19 mouse cellular contexts compared by ENCODE assay signal in the genomic region with DNA sequence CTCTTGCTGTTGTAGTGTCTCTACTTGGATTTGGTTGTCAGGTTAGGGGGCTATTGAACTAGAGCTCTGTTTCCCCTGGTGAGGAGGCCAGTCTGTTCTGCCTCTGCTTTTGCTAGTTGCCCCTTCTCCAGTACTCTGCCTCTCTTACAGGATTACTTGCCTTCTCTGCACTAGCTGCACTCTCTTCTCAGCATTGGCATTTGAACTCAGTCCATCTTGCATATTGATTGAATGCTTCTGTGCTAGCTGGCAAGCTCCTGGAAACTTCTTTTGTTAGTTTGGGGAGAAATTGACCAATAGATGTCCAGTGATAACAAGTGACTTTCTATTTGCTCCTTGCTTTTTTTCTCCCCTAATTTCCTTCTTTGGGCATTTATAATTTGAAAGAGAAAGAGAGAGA.
DNase-seq lines count a peak whose midpoint lies in the region; ATAC-seq and TF ChIP-seq lines count a peak whose summit lies in the region.
"Had no signal": no experiment of that assay in that cellular context is flagged by ENCODE, and none has a peak within 500 bp of the region (broad histone marks: within the 10 kb centered on the region; RNA-seq: fewer than 3 reads in every experiment).

No protein-coding gene starts in this region.

- no peak overlapping the region for H3K4me3 ChIP-seq in hindbrain, embryonic 14.5 days (replicated peaks; ENCODE audit: low read length)
- H3K4me3 ChIP-seq in hindbrain, embryonic 10.5 days: no peak overlapping the region
- H3K4me3 ChIP-seq in liver, adult 2 months (ENCODE audit: insufficient read depth, low read depth, low read length): no peak overlapping the region
- no peak overlapping the region for H3K4me3 ChIP-seq in liver, embryonic 12.5 days
- H3K4me3 ChIP-seq: embryonic facial prominence, embryonic 13.5 days; forebrain, embryonic 12.5 days; gastrocnemius, adult 2 months; heart, embryonic 12.5 days; intestine, embryonic 15.5 days had no signal

- no peak for TF ChIP-seq POLR2A in liver, adult 2 months (IDR thresholded peaks at IDR 0.05; ENCODE audit: extremely low read depth, insufficient read depth, low read length)

- no peak overlapping the region for H3K9ac ChIP-seq in hindbrain, embryonic 14.5 days
- no peak overlapping the region for H3K9ac ChIP-seq in liver, adult 2 months (ENCODE audit: low read depth, low read length)
- H3K9ac ChIP-seq in liver, embryonic 12.5 days: no peak overlapping the region
- H3K9ac ChIP-seq: embryonic facial prominence, embryonic 13.5 days; forebrain, embryonic 12.5 days; heart, embryonic 12.5 days; intestine, embryonic 15.5 days had no signal

- H3K79me2 ChIP-seq in liver, adult 2 months (ENCODE audit: control insufficient read depth, insufficient read depth, low read length): no peaks in the 10 kb centered on the region

- peak; percentile 31; the same call in 1 of the 2 replicates for ATAC-seq in hindbrain, embryonic 14.5 days (ENCODE audit: low FRiP score)
- no peak for ATAC-seq in liver, embryonic 12.5 days
- ATAC-seq: CD4-positive, CD25-positive, alpha-beta regulatory T cell, adult 4 months; intestine, embryonic 15.5 days had no signal

- H3K27me3 ChIP-seq in hindbrain, embryonic 14.5 days (ENCODE audit: control insufficient read depth, insufficient read depth, low read length): no peaks in the 10 kb centered on the region
- H3K27me3 ChIP-seq in hindbrain, embryonic 10.5 days (ENCODE audit: insufficient read depth, poor library complexity, severe bottlenecking): peaks cover 9% of the 10 kb centered on the region; the same call in 1 of the 2 replicates
- H3K27me3 ChIP-seq in liver, adult 2 months (ENCODE audit: control insufficient read depth, insufficient read depth, low read length): no peaks in the 10 kb centered on the region
- no peaks in the 10 kb centered on the region for H3K27me3 ChIP-seq in liver, embryonic 12.5 days (replicated peaks)
- H3K27me3 ChIP-seq: forebrain, embryonic 12.5 days; heart, embryonic 12.5 days; intestine, embryonic 15.5 days had no signal

- H3K36me3 ChIP-seq in hindbrain, embryonic 14.5 days (replicated peaks; ENCODE audit: control insufficient read depth, insufficient read depth): no peaks in the 10 kb centered on the region
- H3K36me3 ChIP-seq in hindbrain, embryonic 10.5 days: no peaks in the 10 kb centered on the region
- peaks cover 4% of the 10 kb centered on the region; the same call in 1 of the 2 replicates for H3K36me3 ChIP-seq in liver, adult 2 months (ENCODE audit: control insufficient read depth, insufficient read depth, low read length)
- no peaks in the 10 kb centered on the region for H3K36me3 ChIP-seq in liver, embryonic 12.5 days
- H3K36me3 ChIP-seq: embryonic facial prominence, embryonic 13.5 days; forebrain, embryonic 12.5 days; G1E; heart, embryonic 12.5 days; intestine, embryonic 15.5 days had no signal

- no peak overlapping the region for H3K4me2 ChIP-seq in hindbrain, embryonic 14.5 days (replicated peaks)
- H3K4me2 ChIP-seq in liver, embryonic 12.5 days: no peak overlapping the region
- H3K4me2 ChIP-seq: embryonic facial prominence, embryonic 13.5 days; forebrain, embryonic 12.5 days; heart, embryonic 12.5 days; intestine, embryonic 15.5 days had no signal

- H3K27ac ChIP-seq in hindbrain, embryonic 14.5 days: no peak overlapping the region
- H3K27ac ChIP-seq in hindbrain, embryonic 10.5 days: no peak overlapping the region
- H3K27ac ChIP-seq in liver, adult 2 months (replicated peaks; ENCODE audit: insufficient read depth, low read depth, low read length): no peak overlapping the region
- no peak overlapping the region for H3K27ac ChIP-seq in liver, embryonic 12.5 days
- H3K27ac ChIP-seq: embryonic facial prominence, embryonic 13.5 days; forebrain, embryonic 12.5 days; gastrocnemius, adult 2 months; intestine, embryonic 15.5 days had no signal

- peak; percentile 6 for DNase-seq in cerebellum, adult 9-10 months
- DNase-seq in cerebellum, postnatal 10 days: no peak
- no peak for DNase-seq in hindbrain, embryonic 14.5 days (ENCODE audit: low spot score)
- DNase-seq in hindbrain, embryonic 10.5 days (ENCODE audit: low spot score): no peak
- peak; percentile 70 for DNase-seq in liver, adult 2 months (ENCODE audit: extremely low read depth, low read depth, low spot score)
- DNase-seq in kidney, postnatal 36 days: no peak
- DNase-seq: adrenal gland, postnatal 10 days; B cell, adult 2 months; cerebellum, adult 18-20 months; cerebellum, postnatal 25 days; gastrocnemius, adult 2 months; gastrocnemius, postnatal 25 days had no signal

- H3K4me1 ChIP-seq in hindbrain, embryonic 14.5 days (replicated peaks; ENCODE audit: control insufficient read depth, insufficient read depth, low read length): no peaks in the 10 kb centered on the region
- no peaks in the 10 kb centered on the region for H3K4me1 ChIP-seq in hindbrain, embryonic 10.5 days (replicated peaks)
- peaks cover 4% of the 10 kb centered on the region for H3K4me1 ChIP-seq in liver, adult 2 months (ENCODE audit: control insufficient read depth, insufficient read depth, low read length)
- no peaks in the 10 kb centered on the region for H3K4me1 ChIP-seq in liver, embryonic 12.5 days
- H3K4me1 ChIP-seq: embryonic facial prominence, embryonic 13.5 days; forebrain, embryonic 12.5 days; heart, embryonic 12.5 days; intestine, embryonic 15.5 days had no signal

- TF ChIP-seq CTCF in liver, adult 2 months (IDR thresholded peaks at IDR 0.05; ENCODE audit: low read depth, low read length): no peak

- H3K9me3 ChIP-seq in hindbrain, embryonic 14.5 days (ENCODE audit: control insufficient read depth, low read length): no peaks in the 10 kb centered on the region
- H3K9me3 ChIP-seq in hindbrain, embryonic 10.5 days: no peaks in the 10 kb centered on the region
- no peaks in the 10 kb centered on the region for H3K9me3 ChIP-seq in liver, embryonic 12.5 days (replicated peaks)
- H3K9me3 ChIP-seq: embryonic facial prominence, embryonic 13.5 days; forebrain, embryonic 12.5 days; G1E; heart, embryonic 12.5 days; intestine, embryonic 15.5 days had no signal

Comparison
In these comparisons a context has a peak if more than half of its experiments do, and no peak if none do; other contexts are left out.
1. DNase-seq: peak in cerebellum, adult 9-10 months (single experiment) and liver, adult 2 months (single experiment); none in cerebellum, postnatal 10 days (0 of 2), hindbrain, embryonic 14.5 days (single experiment), hindbrain, embryonic 10.5 days (single experiment) and kidney, postnatal 36 days (0 of 2).